Mouse (Mus musculus) midbrain, postnatal 0 days (tissue): Measurements from ENCODE around the gene Rgs9. TPM values are rescaled to one million over a fixed set of nuclear protein-coding genes. Genes with fewer than 3 reads are reported as not detected.

Source experiments
- ATAC-seq: fragments of 200-750 bp; cut with Nextera tagmentation; 2 replicates; pipeline ENCODE4 v1.8.0; 2017; ENCODE audit warnings: moderate number of reproducible peaks, mild to moderate bottlenecking, moderate TSS enrichment, moderate library complexity; ENCODE audit not compliant: low FRiP score
- DNase-seq: peaks from one replicate; pipeline ENCODE4 v3.0.0-alpha.2; 2015; ENCODE audit warnings: low spot score
- H3K27ac ChIP-seq: fragments of 300-500 bp; sonication (generic); 2 replicates; pipeline ENCODE4 v1.5.1; 2014; ENCODE audit warnings: low read depth, mild to moderate bottlenecking, low read length, mixed read lengths
- H3K27me3 ChIP-seq: fragments of 300-500 bp; sonication (generic); 2 replicates; pipeline ENCODE4 v1.6.1; 2014; ENCODE audit warnings: low read length, control low read depth, mixed read lengths; ENCODE audit not compliant: insufficient read depth
- H3K36me3 ChIP-seq: fragments of 300-500 bp; sonication (generic); 2 replicates; pipeline ENCODE4 v1.6.1; 2014; ENCODE audit warnings: low read length, control low read depth, mixed read lengths; ENCODE audit not compliant: insufficient read depth
- H3K4me1 ChIP-seq: fragments of 300-500 bp; sonication (generic); 2 replicates; pipeline ENCODE4 v1.6.1; 2014; ENCODE audit warnings: mild to moderate bottlenecking, control low read depth, antibody characterized with exemption, low read length, mixed read lengths; ENCODE audit not compliant: insufficient read depth
- H3K4me2 ChIP-seq: fragments of 300-500 bp; sonication (generic); 2 replicates; pipeline ENCODE4 v1.6.1; 2014; ENCODE audit warnings: low read depth, mild to moderate bottlenecking, low read length, mixed read lengths; ENCODE audit not compliant: poor library complexity, severe bottlenecking
- H3K4me3 ChIP-seq: fragments of 300-500 bp; sonication (generic); 2 replicates; pipeline ENCODE4 v1.5.1; 2014; ENCODE audit warnings: low read depth, mild to moderate bottlenecking, low read length, moderate library complexity
- H3K9ac ChIP-seq: fragments of 300-500 bp; sonication (generic); replicated peaks from 2 replicates; pipeline ENCODE4 v1.6.1; 2014; ENCODE audit warnings: mild to moderate bottlenecking, low read length, moderate library complexity, mixed read lengths; ENCODE audit not compliant: poor library complexity, severe bottlenecking
- H3K9me3 ChIP-seq: fragments of 300-500 bp; sonication (generic); 2 replicates; pipeline ENCODE4 v1.6.1; 2016; ENCODE audit warnings: low read length, control low read depth
- CTCF ChIP-seq: IDR thresholded peaks from 2 replicates; pipeline ENCODE4 v1.5.1; 2016; ENCODE audit warnings: antibody characterized with exemption, mild to moderate bottlenecking
- WGBS: fragments of 180-500 bp; shearing (Covaris S2); extraction: QIAGEN DNeasy Blood & Tissue Kit; methylation state at CpG from one replicate; pipeline ENCODE4 v1.1.7; 2014; 5-methylcytosine and 5-hydroxymethylcytosine counted together
- polyA plus RNA-seq: library from polyadenylated mRNA; unstranded; fragments of >200 nt; fragmentation: Nextera tagmentation; extraction: Ambion mirVana; gene quantifications from 2 replicates; pipeline ENCODE4 v1.2.1, GENCODE M21; 2015
- total RNA-seq: library from RNA; depleted of rRNA; stranded (reverse); fragments of >200 nt; gene quantifications from 2 replicates; pipeline ENCODE4 v1.2.3, GENCODE M21; 2014

Rgs9 gene
- total and polyA plus RNA-seq, 2 experiments from 2014 or later, result 23.3 to 33.8 TPM

DNA sequence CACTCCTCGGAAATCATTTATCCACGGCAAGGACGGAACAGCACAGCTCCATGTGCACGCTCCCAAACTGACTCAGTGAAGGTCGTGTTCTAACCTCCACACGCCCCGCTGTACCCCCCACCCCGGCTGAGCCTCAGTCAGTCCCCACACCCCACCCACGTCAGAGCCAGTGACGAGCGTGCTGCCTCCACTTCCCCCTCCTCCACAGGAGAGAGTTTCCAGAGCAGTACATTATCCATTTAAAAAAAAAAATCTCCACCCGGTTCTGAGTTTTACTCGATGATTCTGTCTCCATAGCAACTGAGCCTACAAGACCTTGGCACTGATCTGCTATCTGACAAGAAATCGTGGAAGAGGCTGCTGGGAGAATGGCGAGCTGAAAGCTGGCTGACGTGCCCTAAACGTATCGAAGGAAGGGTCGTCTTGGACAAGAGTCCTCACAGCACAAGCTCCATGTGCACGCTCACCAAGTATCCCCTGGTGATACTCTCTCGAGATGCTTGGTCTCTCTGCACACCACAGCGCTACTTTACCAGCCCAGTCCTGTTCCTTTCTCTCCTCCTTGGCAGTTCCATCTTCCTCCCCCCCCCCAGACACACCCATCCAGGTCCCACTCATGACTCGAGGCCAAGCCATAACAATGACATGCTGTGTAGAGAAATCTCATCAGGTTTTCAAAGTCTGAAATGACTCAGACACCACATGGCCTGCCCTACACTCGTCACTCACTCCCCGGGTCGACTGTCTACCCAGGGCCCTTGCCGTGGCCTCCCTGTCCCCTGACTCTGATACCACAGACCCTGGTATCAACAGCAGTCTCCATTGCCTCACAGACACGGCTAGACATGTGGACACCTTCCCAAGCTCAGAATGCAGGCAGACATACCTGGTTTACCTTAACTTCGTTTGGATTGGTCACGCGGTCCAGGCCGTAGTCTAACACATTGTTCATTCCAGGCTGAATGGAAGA is 38.7 kb downstream of the Rgs9 start:
- no peak for TF ChIP-seq CTCF

GRCm38 (mm10) chr11:109257824-109258223 is 40.1 kb downstream of the Rgs9 start:
- Histone ChIP-seq H3K27me3 (no peaks in the 10 kb centered on the region), H3K4me3 (no peak overlapping the region), H3K36me3 (no peaks in the 10 kb centered on the region), H3K4me1 (no peaks in the 10 kb centered on the region), H3K4me2 (no peak overlapping the region), H3K9me3 (no peaks in the 10 kb centered on the region), H3K9ac (no peak overlapping the region), H3K27ac (no peak overlapping the region)
- TF ChIP-seq CTCF, result no peak
- WGBS, result 87% methylated on average over 2 of the region's 2 CpGs
- DNase-seq (no peak), ATAC-seq (no peak)

More for the DNA sequence above, 38.7 kb downstream of the Rgs9 start:
- Histone ChIP-seq H3K4me1 (no peaks in the 10 kb centered on the region), H3K9me3 (no peaks in the 10 kb centered on the region), H3K4me3 (no peak overlapping the region), H3K27me3 (no peaks in the 10 kb centered on the region), H3K27ac (0 out of 2 replicates have a peak overlapping the region, but pooled peaks have one; percentile 2), H3K9ac (no peak overlapping the region), H3K36me3 (no peaks in the 10 kb centered on the region), H3K4me2 (no peak overlapping the region)
- WGBS, result 70% methylated on average over 32 of the region's 32 CpGs
- ATAC-seq, result no peak
- peak; percentile 56 for DNase-seq

GRCm38 (mm10) chr11:109255022-109255421 is 42.9 kb downstream of the Rgs9 start:
- H3K27me3 ChIP-seq, result no peaks in the 10 kb centered on the region
- H3K27ac ChIP-seq, result no peak overlapping the region
- H3K4me1 ChIP-seq, result no peaks in the 10 kb centered on the region
- TF ChIP-seq CTCF, result no peak
- no peak overlapping the region for H3K4me3 ChIP-seq
- no peaks in the 10 kb centered on the region for H3K36me3 ChIP-seq
- DNase-seq (no peak), ATAC-seq (no peak)
- no peaks in the 10 kb centered on the region for H3K9me3 ChIP-seq
- H3K9ac ChIP-seq, result no peak overlapping the region
- H3K4me2 ChIP-seq, result no peak overlapping the region
- 80% methylated on average over 4 of the region's 4 CpGs for WGBS

DNA sequence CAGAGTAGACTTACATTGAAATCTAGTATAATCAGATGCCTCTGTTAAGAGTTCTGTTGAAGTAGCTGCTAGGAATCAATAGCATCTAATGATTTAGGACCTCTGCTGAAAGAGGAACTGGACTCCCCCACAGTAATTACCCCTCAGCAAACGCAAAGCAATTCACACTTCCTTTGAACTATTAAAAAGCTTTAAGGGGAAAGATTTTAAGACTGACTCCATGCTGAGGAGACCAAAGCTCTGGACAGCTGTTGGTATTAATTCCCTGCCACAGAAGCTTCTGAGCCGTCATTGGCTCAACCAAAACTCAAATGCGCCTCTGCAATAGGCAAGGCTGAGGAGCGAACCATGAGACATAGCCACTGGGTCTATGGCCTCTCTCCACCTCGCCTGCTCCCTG is 45.4 kb downstream of the Rgs9 start:
- ATAC-seq, result no peak
- no peak overlapping the region for H3K4me3 ChIP-seq
- no peaks in the 10 kb centered on the region for H3K9me3 ChIP-seq
- H3K4me1 ChIP-seq, result no peaks in the 10 kb centered on the region
- WGBS, result 59% methylated on average over 5 of the region's 5 CpGs
- no peak for TF ChIP-seq CTCF
- no peak overlapping the region for H3K27ac ChIP-seq
- no peak overlapping the region for H3K9ac ChIP-seq
- H3K36me3 ChIP-seq, result no peaks in the 10 kb centered on the region
- no peak for DNase-seq
- H3K27me3 ChIP-seq, result no peaks in the 10 kb centered on the region
- no peak overlapping the region for H3K4me2 ChIP-seq

DNA sequence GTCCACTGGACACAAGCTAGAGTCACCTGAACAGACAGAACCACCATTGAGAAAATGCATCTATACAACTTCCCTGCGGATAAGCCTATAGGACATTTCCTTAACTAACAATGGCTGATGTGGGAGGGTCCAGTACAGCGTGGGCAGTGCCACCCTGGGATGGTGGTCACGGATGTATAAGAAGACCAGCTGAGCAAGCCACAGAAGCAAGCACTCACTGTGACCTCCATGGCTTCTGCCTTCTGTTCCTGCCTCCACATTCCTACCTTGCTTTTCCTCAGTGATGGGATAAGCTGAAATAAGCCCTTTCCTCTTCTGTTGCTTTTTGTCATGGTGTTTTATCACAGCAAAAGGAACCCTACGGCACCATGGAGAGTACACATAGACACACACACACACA is 47.4 kb downstream of the Rgs9 start:
- ATAC-seq (no peak), DNase-seq (no peak)
- no peak overlapping the region for H3K9ac ChIP-seq
- 86% methylated on average over 4 of the region's 4 CpGs for WGBS
- no peak overlapping the region for H3K4me3 ChIP-seq
- no peaks in the 10 kb centered on the region for H3K9me3 ChIP-seq
- H3K27me3 ChIP-seq, result no peaks in the 10 kb centered on the region
- no peak for TF ChIP-seq CTCF
- H3K36me3 ChIP-seq, result no peaks in the 10 kb centered on the region
- no peaks in the 10 kb centered on the region for H3K4me1 ChIP-seq
- no peak overlapping the region for H3K4me2 ChIP-seq
- H3K27ac ChIP-seq, result no peak overlapping the region

GRCm38 (mm10) chr11:109246920-109247319 is 51.0 kb downstream of the Rgs9 start:
- TF ChIP-seq CTCF, result no peak
- WGBS, result 78% methylated on average over 3 of the region's 3 CpGs
- Histone ChIP-seq H3K27ac (no peak overlapping the region), H3K9ac (no peak overlapping the region), H3K36me3 (peaks cover 3% of the 10 kb centered on the region; the same call in 1 of the 2 replicates), H3K4me3 (no peak overlapping the region), H3K4me2 (no peak overlapping the region), H3K27me3 (no peaks in the 10 kb centered on the region), H3K4me1 (no peaks in the 10 kb centered on the region), H3K9me3 (no peaks in the 10 kb centered on the region)
- no peak for ATAC-seq
- no peak for DNase-seq
